Mouse (Mus musculus) liver, adult 2 months (tissue): ENCODE results near the gene Anapc2.

Source experiments
- CTCF ChIP-seq: fragments of 200-500 bp; IDR thresholded peaks from 2 replicates; pipeline ENCODE4 v1.5.1; 2011; ENCODE audit warnings: low read depth, low read length, control low read depth
- POLR2A ChIP-seq: fragments of 200-500 bp; IDR thresholded peaks from 2 replicates; pipeline ENCODE4 v1.6.1; 2011; ENCODE audit warnings: low read length, control low read depth; ENCODE audit not compliant: insufficient read depth; ENCODE audit errors: extremely low read depth

GRCm38 (mm10) chr2:25303931-25304656 lies 31.8 kb downstream of the Anapc2 start:
- no peak for TF ChIP-seq CTCF
- TF ChIP-seq POLR2A: no peak
